In genomic region chr11:6065551-6066121, GRCm38 (mm10) we compare ENCODE assay signal across 8 mouse cellular contexts. TPM values are rescaled to one million over a fixed set of nuclear protein-coding genes. Genes with fewer than 3 reads are reported as not detected.
A peak's percentile ranks its signal among the peaks of the same experiment; 100 is the strongest.
DNase-seq lines count a peak whose midpoint lies in the region; ATAC-seq and TF ChIP-seq lines count a peak whose summit lies in the region.

No protein-coding gene starts in this region.

- no peaks in the 10 kb centered on the region for H3K4me1 ChIP-seq in G1E (ENCODE audit: insufficient read depth, low read depth, low read length)
- H3K4me1 ChIP-seq in forebrain, embryonic 11.5 days (replicated peaks; ENCODE audit: control insufficient read depth, insufficient read depth, low read length) = no peaks in the 10 kb centered on the region; the same call in none of the 2 replicates
- peaks cover 19% of the 10 kb centered on the region for H3K4me1 ChIP-seq in midbrain, embryonic 12.5 days

- no peak overlapping the region for H3K27ac ChIP-seq in forebrain, embryonic 11.5 days (ENCODE audit: low read depth, low read length)
- H3K27ac ChIP-seq in midbrain, embryonic 12.5 days (replicated peaks) = peak overlapping the region; percentile 22; the same call in 1 of the 2 replicates

- no peak overlapping the region; the same call in 1 of the 2 replicates for H3K9ac ChIP-seq in forebrain, embryonic 11.5 days (ENCODE audit: low read length)
- H3K9ac ChIP-seq in midbrain, embryonic 12.5 days (replicated peaks) = peak overlapping the region; percentile 58

- peak overlapping the region; percentile 30; the same call in 1 of the 2 replicates for H3K4me3 ChIP-seq in G1E (ENCODE audit: low read depth, low read length)
- peak overlapping the region; percentile 46 for H3K4me3 ChIP-seq in forebrain, embryonic 11.5 days (ENCODE audit: low read depth, low read length)
- H3K4me3 ChIP-seq in midbrain, embryonic 12.5 days = peak overlapping the region; percentile 53

- peaks cover 13% of the 10 kb centered on the region for H3K9me3 ChIP-seq in G1E (replicated peaks)
- no peaks in the 10 kb centered on the region for H3K9me3 ChIP-seq in forebrain, embryonic 11.5 days (ENCODE audit: control insufficient read depth, low read length)
- H3K9me3 ChIP-seq in midbrain, embryonic 12.5 days = no peaks in the 10 kb centered on the region

- no peak for TF ChIP-seq CTCF in G1E (IDR thresholded peaks at IDR 0.05; ENCODE audit: low read depth, low read length)

- ATAC-seq in G1E (ENCODE audit: extremely low read depth, insufficient number of reproducible peaks, low FRiP score, poor library complexity, severe bottlenecking) = no peak
- ATAC-seq in forebrain, embryonic 11.5 days (replicated peaks; ENCODE audit: low FRiP score) = 0 out of 2 replicates have a peak, but pooled peaks have one; percentile 31
- peak; percentile 68 for ATAC-seq in midbrain, embryonic 12.5 days (ENCODE audit: low FRiP score, low read depth)

- WGBS in forebrain, embryonic 11.5 days = under 1% methylated on average over 71 of the region's 95 CpGs
- 2% methylated on average over 71 of the region's 95 CpGs for WGBS in midbrain, embryonic 12.5 days

- peak overlapping the region; percentile 71 for H3K4me2 ChIP-seq in forebrain, embryonic 11.5 days (ENCODE audit: low read depth, low read length, severe bottlenecking)
- H3K4me2 ChIP-seq in midbrain, embryonic 12.5 days (replicated peaks) = peak overlapping the region; percentile 63

- H3K27me3 ChIP-seq in G1E (ENCODE audit: insufficient read depth, low read length) = peaks cover 18% of the 10 kb centered on the region; the same call in 1 of the 2 replicates
- H3K27me3 ChIP-seq in forebrain, embryonic 11.5 days (ENCODE audit: control insufficient read depth, insufficient read depth, low read length) = peaks cover 57% of the 10 kb centered on the region
- H3K27me3 ChIP-seq in midbrain, embryonic 12.5 days = peaks cover 88% of the 10 kb centered on the region

- no peaks in the 10 kb centered on the region for H3K36me3 ChIP-seq in G1E (replicated peaks)
- no peaks in the 10 kb centered on the region for H3K36me3 ChIP-seq in forebrain, embryonic 11.5 days (ENCODE audit: control insufficient read depth, insufficient read depth, low read length)
- H3K36me3 ChIP-seq in midbrain, embryonic 12.5 days = no peaks in the 10 kb centered on the region

- DNase-seq in embryo, embryonic 11 days = peak; percentile 55
- DNase-seq in embryo, embryonic 9.5 days (ENCODE audit: extremely low spot score) = no peak
- no peak for DNase-seq in G1E (ENCODE audit: low spot score)
- no peak for DNase-seq in forebrain, embryonic 11.5 days (ENCODE audit: low spot score)
- peak; percentile 58 to 76 for DNase-seq in layer of hippocampus, adult 18-20 months (ENCODE audit: low spot score in 2 of 2)
- no peak for DNase-seq in spleen, postnatal 4 days (ENCODE audit: low spot score in 2 of 2)
- no peak for DNase-seq in urinary bladder, postnatal 25 days (ENCODE audit: low spot score)

RNA-seq across cellular contexts. Expression of gene Camk2b, which starts 0.5 kb away (rescaled TPM):
- total RNA-seq in G1E (2014; fragmentation: Nextera tagmentation) = not detected in 2 replicates
- 0.06 and 0.16 TPM in 2 replicates for total RNA-seq in G1E (2017)
- 0.01 TPM in 1 of 2 replicates, not detected in the other for polyA plus RNA-seq in G1E (2012)
- 1.0 and 1.8 TPM in 2 replicates for polyA plus RNA-seq in forebrain, embryonic 11.5 days (2014; fragmentation: Nextera tagmentation; extraction: Ambion mirVana)
- 1,000 to 10,000 TPM; 1,052 to 1,163 TPM for total RNA-seq in layer of hippocampus, adult 18-20 months (2021)
- polyA plus RNA-seq in midbrain, embryonic 12.5 days (2016; fragmentation: Nextera tagmentation; extraction: Ambion mirVana) = 11.1 and 13.0 TPM in 2 replicates

Comparison
In these comparisons a context has a peak if more than half of its experiments do, and no peak if none do; other contexts are left out.
1. DNase-seq: peak in embryo, embryonic 11 days (single experiment) and layer of hippocampus, adult 18-20 months (2 of 2); none in embryo, embryonic 9.5 days (single experiment), G1E (single experiment), forebrain, embryonic 11.5 days (single experiment), spleen, postnatal 4 days (0 of 2) and urinary bladder, postnatal 25 days (single experiment).
2. Peak in every context shown above with its lines, with median percentiles within 50 percentile points of each other: H3K4me3 ChIP-seq.